Mouse (Mus musculus): ENCODE results near the gene Fam114a1. TPM values are rescaled to one million over a fixed set of nuclear protein-coding genes. Genes with fewer than 3 reads are reported as not detected.

Gene Fam114a1
- polyA plus RNA-seq, 1 experiment from 2014 or later: 20.8 TPM

DNA sequence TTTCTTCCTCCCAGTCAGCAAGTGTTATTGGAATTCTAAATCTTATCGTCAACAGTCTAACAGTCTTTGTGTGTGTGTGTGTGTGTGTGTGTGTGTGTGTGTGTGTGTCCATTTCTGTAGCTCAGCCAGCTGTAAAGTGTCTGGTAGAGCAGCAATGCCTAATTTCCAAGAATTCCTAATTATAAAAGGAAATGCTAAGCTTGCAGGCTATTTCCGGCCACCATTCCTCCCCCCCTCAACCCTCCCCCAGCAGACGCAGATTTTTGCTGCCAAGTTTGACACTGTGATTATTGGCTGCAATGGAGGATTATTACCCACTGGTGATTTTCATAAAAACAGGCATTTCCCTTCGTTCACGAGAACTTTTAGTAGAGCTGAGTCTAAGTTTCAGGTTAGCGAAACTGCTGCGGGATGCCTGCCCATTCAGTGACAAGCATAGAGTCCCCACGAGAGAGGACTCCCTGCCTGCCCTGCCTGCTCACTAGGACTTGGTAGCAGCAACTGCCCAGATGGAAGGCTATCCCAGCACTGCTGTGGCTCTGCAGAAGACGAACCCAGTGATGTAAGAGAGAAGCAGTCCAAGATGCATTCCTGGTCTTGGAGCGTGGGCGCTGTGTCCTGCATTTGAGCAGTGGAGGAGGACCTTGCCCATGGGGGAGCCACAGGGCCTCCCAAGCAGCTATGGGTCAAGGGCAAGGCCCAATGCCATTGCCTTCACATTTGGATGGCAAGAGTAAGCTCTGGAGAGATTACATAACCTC, 69.1 kb downstream of the Fam114a1 start:
- ATAC-seq (ENCODE audit: insufficient number of reproducible peaks, low FRiP score, low TSS enrichment, low read depth) (no peak), DNase-seq (ENCODE audit: low spot score) (no peak)
- H3K4me1 ChIP-seq (ENCODE audit: control insufficient read depth, insufficient read depth, low read length): no peaks in the 10 kb centered on the region
- H3K27ac ChIP-seq (replicated peaks; ENCODE audit: low read depth, low read length): no peak overlapping the region
- WGBS: 61% methylated on average over 11 of the region's 11 CpGs
- no peaks in the 10 kb centered on the region for H3K9me3 ChIP-seq (ENCODE audit: control insufficient read depth, low read length)
- no peaks in the 10 kb centered on the region for H3K36me3 ChIP-seq (ENCODE audit: control insufficient read depth, insufficient read depth, low read length)
- H3K27me3 ChIP-seq (ENCODE audit: control insufficient read depth, insufficient read depth, low read length): no peaks in the 10 kb centered on the region
- no peak overlapping the region for H3K4me3 ChIP-seq (ENCODE audit: low read depth, low read length)
- H3K9ac ChIP-seq (ENCODE audit: low read length): no peak overlapping the region
- H3K4me2 ChIP-seq (ENCODE audit: low read depth, severe bottlenecking): no peak overlapping the region

DNA sequence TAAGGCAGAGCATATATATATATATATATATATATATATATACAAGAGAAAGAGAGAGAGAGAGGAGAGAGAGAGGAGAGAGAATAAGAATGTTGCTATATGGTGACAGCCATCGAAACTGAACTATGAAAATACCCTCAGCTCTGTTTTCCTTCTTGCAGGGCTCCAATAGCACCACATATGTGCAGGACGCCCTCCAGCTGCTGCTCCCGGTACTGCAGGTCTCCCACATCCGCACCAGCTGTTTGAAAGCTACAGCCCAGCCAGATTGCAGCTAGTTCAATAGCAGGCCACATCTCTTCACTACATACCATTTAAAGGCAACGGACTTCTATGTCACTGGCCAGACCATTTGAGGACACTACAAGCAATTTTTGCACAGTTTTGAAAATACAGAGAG, 70.6 kb downstream of the Fam114a1 start:
- H3K4me1 ChIP-seq (ENCODE audit: control insufficient read depth, insufficient read depth, low read length): no peaks in the 10 kb centered on the region
- H3K27ac ChIP-seq (replicated peaks; ENCODE audit: low read depth, low read length): no peak overlapping the region
- no peaks in the 10 kb centered on the region for H3K9me3 ChIP-seq (ENCODE audit: control insufficient read depth, low read length)
- H3K27me3 ChIP-seq (ENCODE audit: control insufficient read depth, insufficient read depth, low read length): no peaks in the 10 kb centered on the region
- H3K36me3 ChIP-seq (ENCODE audit: control insufficient read depth, insufficient read depth, low read length): no peaks in the 10 kb centered on the region
- no peak overlapping the region for H3K4me2 ChIP-seq (ENCODE audit: low read depth, severe bottlenecking)
- no peak for DNase-seq (ENCODE audit: low spot score)
- WGBS: 67% methylated on average over 5 of the region's 5 CpGs
- ATAC-seq (ENCODE audit: insufficient number of reproducible peaks, low FRiP score, low TSS enrichment, low read depth): no peak
- H3K9ac ChIP-seq (ENCODE audit: low read length): no peak overlapping the region
- H3K4me3 ChIP-seq (ENCODE audit: low read depth, low read length): no peak overlapping the region

DNA sequence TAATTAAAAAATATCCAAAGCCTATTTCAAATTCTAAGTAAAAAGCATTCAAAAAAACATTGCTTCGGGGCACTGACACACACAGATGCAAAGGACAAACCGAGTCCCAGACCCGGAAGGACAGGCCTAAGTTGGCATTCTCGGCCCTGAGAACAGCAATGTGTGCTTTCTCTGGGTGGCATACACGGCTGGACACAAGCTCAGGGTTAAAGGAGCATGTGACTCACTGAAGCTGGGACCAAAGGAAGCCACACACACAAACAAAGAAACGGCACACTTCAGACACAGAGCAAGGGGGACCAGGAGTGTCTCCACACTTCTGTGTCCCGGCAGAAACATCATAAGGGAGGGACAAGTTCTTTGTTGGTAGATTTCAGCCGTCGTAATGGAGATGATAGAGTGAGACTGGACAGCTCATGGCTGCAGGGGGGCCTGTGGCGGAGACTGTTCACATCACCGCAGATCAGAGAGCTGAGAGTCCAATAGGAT, 73.6 kb downstream of the Fam114a1 start:
- Histone ChIP-seq H3K27ac (replicated peaks; ENCODE audit: low read depth, low read length) (no peak overlapping the region), H3K36me3 (ENCODE audit: control insufficient read depth, insufficient read depth, low read length) (no peaks in the 10 kb centered on the region), H3K27me3 (ENCODE audit: control insufficient read depth, insufficient read depth, low read length) (no peaks in the 10 kb centered on the region), H3K4me3 (ENCODE audit: low read depth, low read length) (no peak overlapping the region), H3K9ac (ENCODE audit: low read length) (no peak overlapping the region), H3K4me2 (ENCODE audit: low read depth, severe bottlenecking) (no peak overlapping the region), H3K4me1 (ENCODE audit: control insufficient read depth, insufficient read depth, low read length) (no peaks in the 10 kb centered on the region), H3K9me3 (ENCODE audit: control insufficient read depth, low read length) (no peaks in the 10 kb centered on the region)
- ATAC-seq (ENCODE audit: insufficient number of reproducible peaks, low FRiP score, low TSS enrichment, low read depth) (no peak), DNase-seq (ENCODE audit: low spot score) (no peak)
- WGBS: 77% methylated on average over 11 of the region's 11 CpGs

DNA sequence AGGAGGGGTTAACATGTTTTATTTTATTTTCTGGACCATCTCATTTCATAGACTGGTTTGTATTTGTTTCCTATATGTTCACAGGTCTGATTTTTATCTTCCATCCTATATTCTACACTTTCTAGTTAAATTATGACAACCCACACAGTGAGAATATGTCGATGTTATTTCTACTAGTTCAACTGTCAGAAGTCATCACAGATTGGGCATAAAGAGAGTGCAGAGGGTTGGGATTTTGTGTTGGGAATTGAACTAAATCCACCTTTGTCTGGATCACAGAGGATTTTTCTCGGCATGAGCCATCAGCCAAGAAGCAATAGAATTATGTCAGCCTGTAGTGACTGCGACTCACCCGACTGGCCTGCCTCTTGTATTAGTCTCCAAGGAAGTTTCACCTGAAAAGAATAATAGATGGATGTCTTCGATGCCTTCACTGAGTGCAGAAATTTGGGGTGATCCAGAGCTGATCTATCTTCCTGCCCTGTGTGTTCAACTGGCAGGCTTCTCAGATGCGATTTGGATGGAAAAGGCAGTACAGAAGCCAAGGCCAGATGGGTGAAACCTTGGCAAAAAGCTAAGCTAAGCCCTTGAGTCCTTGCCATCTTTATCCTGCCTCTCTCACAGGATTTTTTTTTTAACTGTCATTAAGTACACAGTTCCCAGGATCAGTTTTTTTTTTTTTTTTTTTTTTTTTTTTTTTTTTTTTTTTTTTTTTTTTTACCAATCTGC, 75.9 kb downstream of the Fam114a1 start:
- H3K4me3 ChIP-seq (ENCODE audit: low read depth, low read length): no peak overlapping the region
- no peak overlapping the region for H3K9ac ChIP-seq (ENCODE audit: low read length)
- no peak overlapping the region for H3K27ac ChIP-seq (replicated peaks; ENCODE audit: low read depth, low read length)
- no peaks in the 10 kb centered on the region for H3K27me3 ChIP-seq (ENCODE audit: control insufficient read depth, insufficient read depth, low read length)
- H3K36me3 ChIP-seq (ENCODE audit: control insufficient read depth, insufficient read depth, low read length): no peaks in the 10 kb centered on the region
- 88% methylated on average over 6 of the region's 6 CpGs for WGBS
- no peak for DNase-seq (ENCODE audit: low spot score)
- no peak overlapping the region for H3K4me2 ChIP-seq (ENCODE audit: low read depth, severe bottlenecking)
- H3K4me1 ChIP-seq (ENCODE audit: control insufficient read depth, insufficient read depth, low read length): no peaks in the 10 kb centered on the region
- no peak for ATAC-seq (ENCODE audit: insufficient number of reproducible peaks, low FRiP score, low TSS enrichment, low read depth)
- H3K9me3 ChIP-seq (ENCODE audit: control insufficient read depth, low read length): no peaks in the 10 kb centered on the region

DNA sequence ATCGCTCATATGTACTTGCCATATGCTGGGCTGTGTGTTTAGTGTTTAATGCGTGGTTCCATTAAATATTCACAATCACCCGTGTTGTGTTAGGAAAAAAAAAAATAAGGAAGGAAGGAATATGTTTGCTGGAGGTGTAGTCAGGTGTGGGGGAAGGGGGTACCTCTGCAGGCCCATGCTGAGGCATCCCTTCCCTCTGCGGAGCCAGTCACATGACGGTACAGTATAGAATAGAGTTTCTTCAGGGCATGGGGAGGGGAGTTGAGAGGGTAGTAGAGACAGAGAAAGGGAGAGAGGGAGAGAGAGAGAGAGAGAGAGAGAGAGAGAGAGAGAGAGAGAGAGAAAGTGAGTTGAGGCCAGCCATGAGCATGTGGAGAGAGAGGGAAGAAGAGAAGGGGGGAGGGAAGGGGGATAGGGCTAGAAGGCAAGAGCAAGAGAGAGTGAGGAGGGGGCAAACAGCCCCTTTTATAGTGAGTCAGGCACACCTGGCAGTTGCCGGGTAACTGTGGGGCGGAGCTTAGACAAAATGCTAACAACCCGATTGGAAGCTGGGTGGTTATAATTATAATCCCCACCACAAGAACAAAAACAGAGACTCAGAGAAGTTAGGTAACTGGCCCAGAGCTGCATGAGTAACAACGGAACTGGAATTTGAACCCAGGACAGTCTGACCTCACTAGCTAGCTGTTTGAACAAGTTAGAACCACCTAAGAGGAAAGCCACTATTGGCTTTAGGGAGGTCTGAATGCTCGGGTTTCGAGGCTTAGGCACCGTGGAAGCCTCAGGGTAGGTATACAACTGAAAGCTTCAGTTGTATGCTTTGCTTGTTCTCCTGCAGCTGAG, 76.8 kb downstream of the Fam114a1 start:
- Histone ChIP-seq H3K9ac (ENCODE audit: low read length) (no peak overlapping the region), H3K27me3 (ENCODE audit: control insufficient read depth, insufficient read depth, low read length) (no peaks in the 10 kb centered on the region), H3K27ac (replicated peaks; ENCODE audit: low read depth, low read length) (no peak overlapping the region), H3K4me3 (ENCODE audit: low read depth, low read length) (no peak overlapping the region), H3K9me3 (ENCODE audit: control insufficient read depth, low read length) (no peaks in the 10 kb centered on the region), H3K4me2 (ENCODE audit: low read depth, severe bottlenecking) (no peak overlapping the region), H3K36me3 (ENCODE audit: control insufficient read depth, insufficient read depth, low read length) (no peaks in the 10 kb centered on the region), H3K4me1 (ENCODE audit: control insufficient read depth, insufficient read depth, low read length) (no peaks in the 10 kb centered on the region)
- no peak for DNase-seq (ENCODE audit: low spot score)
- ATAC-seq (ENCODE audit: insufficient number of reproducible peaks, low FRiP score, low TSS enrichment, low read depth): no peak
- 60% methylated on average over 12 of the region's 12 CpGs for WGBS

DNA sequence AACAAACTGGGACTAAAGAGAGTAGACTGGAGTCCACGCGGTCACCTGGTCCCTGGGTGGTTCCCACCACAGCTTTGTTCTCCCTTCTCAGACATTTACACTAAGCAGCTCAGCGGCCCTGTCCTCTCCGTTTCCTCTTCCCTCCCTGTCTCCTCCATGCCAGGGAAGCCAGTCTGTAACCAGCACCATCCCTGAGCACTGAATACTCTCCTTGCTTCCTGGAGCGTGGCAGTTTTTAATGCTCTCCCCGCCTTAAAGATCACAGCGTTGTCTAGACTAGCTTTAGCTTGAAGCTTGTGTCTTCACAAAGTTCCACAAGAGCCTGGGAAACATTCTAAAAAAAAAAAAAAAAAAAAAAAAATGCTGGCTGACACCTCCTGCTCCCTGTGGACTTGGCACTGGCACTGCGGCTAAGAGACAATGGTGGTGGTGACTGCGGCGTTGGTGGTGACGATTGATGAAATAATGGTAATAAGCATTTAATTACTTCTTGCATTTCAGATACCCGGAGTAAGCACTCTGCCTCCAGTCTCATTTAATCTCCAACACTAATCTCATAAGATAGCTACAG, 77.5 kb downstream of the Fam114a1 start:
- H3K27me3 ChIP-seq (ENCODE audit: control insufficient read depth, insufficient read depth, low read length): no peaks in the 10 kb centered on the region
- H3K9ac ChIP-seq (ENCODE audit: low read length): no peak overlapping the region
- H3K4me1 ChIP-seq (ENCODE audit: control insufficient read depth, insufficient read depth, low read length): peaks cover 5% of the 10 kb centered on the region; the same call in 1 of the 2 replicates
- no peak overlapping the region for H3K4me2 ChIP-seq (ENCODE audit: low read depth, severe bottlenecking)
- ATAC-seq (ENCODE audit: insufficient number of reproducible peaks, low FRiP score, low TSS enrichment, low read depth) (no peak), DNase-seq (ENCODE audit: low spot score) (no peak)
- no peak overlapping the region for H3K27ac ChIP-seq (replicated peaks; ENCODE audit: low read depth, low read length)
- 78% methylated on average over 12 of the region's 12 CpGs for WGBS
- H3K4me3 ChIP-seq (ENCODE audit: low read depth, low read length): no peak overlapping the region
- H3K9me3 ChIP-seq (ENCODE audit: control insufficient read depth, low read length): no peaks in the 10 kb centered on the region
- no peaks in the 10 kb centered on the region for H3K36me3 ChIP-seq (ENCODE audit: control insufficient read depth, insufficient read depth, low read length)

- Histone ChIP-seq H3K4me3 (ENCODE audit: low read depth, low read length) (no peak overlapping the region), H3K27me3 (ENCODE audit: control insufficient read depth, insufficient read depth, low read length) (no peaks in the 10 kb centered on the region), H3K36me3 (ENCODE audit: control insufficient read depth, insufficient read depth, low read length) (no peaks in the 10 kb centered on the region), H3K4me1 (ENCODE audit: control insufficient read depth, insufficient read depth, low read length) (peaks cover 5% of the 10 kb centered on the region; the same call in 1 of the 2 replicates), H3K9ac (ENCODE audit: low read length) (no peak overlapping the region), H3K9me3 (ENCODE audit: control insufficient read depth, low read length) (no peaks in the 10 kb centered on the region), H3K4me2 (ENCODE audit: low read depth, severe bottlenecking) (no peak overlapping the region), H3K27ac (replicated peaks; ENCODE audit: low read depth, low read length) (no peak overlapping the region)
- DNase-seq (ENCODE audit: low spot score) (no peak), ATAC-seq (ENCODE audit: insufficient number of reproducible peaks, low FRiP score, low TSS enrichment, low read depth) (no peak)
- whole genome bisulfite sequencing: 85% methylated on average over 5 of the region's 5 CpGs
Observed at GRCm38 (mm10) chr5:65049880-65050279, 80.0 kb downstream of the Fam114a1 start.

- Histone ChIP-seq H3K4me2 (ENCODE audit: low read depth, severe bottlenecking) (no peak overlapping the region), H3K4me3 (ENCODE audit: low read depth, low read length) (no peak overlapping the region), H3K36me3 (ENCODE audit: control insufficient read depth, insufficient read depth, low read length) (no peaks in the 10 kb centered on the region), H3K27me3 (ENCODE audit: control insufficient read depth, insufficient read depth, low read length) (no peaks in the 10 kb centered on the region), H3K4me1 (ENCODE audit: control insufficient read depth, insufficient read depth, low read length) (peaks cover 5% of the 10 kb centered on the region; the same call in 1 of the 2 replicates), H3K9me3 (ENCODE audit: control insufficient read depth, low read length) (no peaks in the 10 kb centered on the region), H3K27ac (replicated peaks; ENCODE audit: low read depth, low read length) (no peak overlapping the region), H3K9ac (ENCODE audit: low read length) (no peak overlapping the region)
- WGBS: 76% methylated on average over 3 of the region's 3 CpGs
- DNase-seq (ENCODE audit: low spot score) (no peak), ATAC-seq (ENCODE audit: insufficient number of reproducible peaks, low FRiP score, low TSS enrichment, low read depth) (no peak)
Observed at GRCm38 (mm10) chr5:65051513-65051912, 81.6 kb downstream of the Fam114a1 start.

All from limb, embryonic 11.5 days (tissue).